Mouse (Mus musculus): ENCODE data around the gene Hoxa6. TPM values are rescaled to one million over a fixed set of nuclear protein-coding genes. Genes with fewer than 3 reads are reported as not detected.

The Hoxa6 gene
- total RNA-seq, 2 experiments from 2014 or later, result 4.8 to 8.6 TPM

DNA sequence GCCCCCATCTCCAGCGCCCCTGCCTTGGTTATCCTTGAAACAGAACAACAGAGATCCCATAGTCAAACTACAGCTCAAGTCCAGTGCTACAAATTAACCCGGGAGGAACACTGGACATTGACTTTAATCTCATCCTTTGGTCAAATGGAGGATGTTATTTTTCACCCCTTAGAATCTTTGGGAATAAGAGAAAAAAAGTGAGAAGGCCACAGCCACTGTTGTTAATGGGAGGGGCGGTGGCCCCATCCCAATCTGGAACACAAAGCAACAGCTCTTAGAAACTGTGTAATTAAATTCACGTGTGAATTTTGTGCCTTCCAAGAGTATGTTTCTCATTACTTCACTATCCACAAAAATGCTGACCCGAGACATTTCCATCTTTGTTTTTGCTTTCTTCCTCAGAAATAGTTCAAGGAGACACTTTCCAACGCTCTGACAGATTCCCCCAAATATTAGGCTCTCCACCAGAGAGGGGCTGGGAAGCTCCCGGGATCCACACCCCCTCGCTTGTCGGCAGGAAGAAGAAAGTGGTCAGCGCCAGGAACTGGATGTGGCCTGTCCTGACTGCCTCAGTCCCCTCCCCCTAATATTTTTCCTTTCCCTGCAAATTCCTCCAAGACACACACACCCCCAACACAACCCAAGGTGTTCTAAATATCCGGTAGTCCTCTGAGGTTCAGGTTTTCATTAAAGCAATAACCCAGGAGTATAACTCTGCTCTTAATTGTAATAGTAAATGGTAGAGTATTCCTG, 19.1 kb upstream of the Hoxa6 start:
- DNase-seq, result no peak

DNA sequence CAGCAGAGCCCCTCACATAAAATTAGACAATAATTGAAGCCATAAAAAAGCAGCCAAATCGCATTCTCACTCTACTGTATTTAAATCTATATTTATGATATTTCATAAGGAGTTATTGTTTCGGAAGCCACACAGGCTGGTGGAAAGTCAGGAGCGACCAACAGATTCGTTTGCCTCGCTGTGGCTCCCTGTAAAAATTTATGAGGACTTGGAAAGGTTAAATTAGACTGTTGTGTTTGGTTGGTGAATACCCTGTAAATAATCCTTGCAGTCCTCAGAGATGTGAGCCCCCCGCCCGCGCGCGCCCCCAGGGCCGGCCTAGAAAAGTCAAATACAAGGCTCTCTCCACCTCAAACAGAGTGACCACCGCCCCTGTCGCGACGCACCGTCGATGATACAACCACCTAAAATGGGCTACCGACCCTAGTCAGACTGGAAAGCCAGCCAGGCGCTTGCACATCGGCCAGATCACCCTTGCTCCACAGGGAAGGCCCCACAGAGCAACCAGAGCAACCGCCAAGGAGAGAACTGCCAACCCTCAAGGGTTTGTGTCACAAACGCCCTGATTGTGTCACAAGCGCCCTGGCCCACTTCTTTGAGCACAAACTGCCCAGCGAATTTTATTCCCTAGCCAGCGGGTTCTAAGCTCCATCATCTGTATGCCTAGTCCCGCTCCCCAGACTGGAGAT, 18.2 kb upstream of the Hoxa6 start:
- DNase-seq, result peak; percentile 68

DNA sequence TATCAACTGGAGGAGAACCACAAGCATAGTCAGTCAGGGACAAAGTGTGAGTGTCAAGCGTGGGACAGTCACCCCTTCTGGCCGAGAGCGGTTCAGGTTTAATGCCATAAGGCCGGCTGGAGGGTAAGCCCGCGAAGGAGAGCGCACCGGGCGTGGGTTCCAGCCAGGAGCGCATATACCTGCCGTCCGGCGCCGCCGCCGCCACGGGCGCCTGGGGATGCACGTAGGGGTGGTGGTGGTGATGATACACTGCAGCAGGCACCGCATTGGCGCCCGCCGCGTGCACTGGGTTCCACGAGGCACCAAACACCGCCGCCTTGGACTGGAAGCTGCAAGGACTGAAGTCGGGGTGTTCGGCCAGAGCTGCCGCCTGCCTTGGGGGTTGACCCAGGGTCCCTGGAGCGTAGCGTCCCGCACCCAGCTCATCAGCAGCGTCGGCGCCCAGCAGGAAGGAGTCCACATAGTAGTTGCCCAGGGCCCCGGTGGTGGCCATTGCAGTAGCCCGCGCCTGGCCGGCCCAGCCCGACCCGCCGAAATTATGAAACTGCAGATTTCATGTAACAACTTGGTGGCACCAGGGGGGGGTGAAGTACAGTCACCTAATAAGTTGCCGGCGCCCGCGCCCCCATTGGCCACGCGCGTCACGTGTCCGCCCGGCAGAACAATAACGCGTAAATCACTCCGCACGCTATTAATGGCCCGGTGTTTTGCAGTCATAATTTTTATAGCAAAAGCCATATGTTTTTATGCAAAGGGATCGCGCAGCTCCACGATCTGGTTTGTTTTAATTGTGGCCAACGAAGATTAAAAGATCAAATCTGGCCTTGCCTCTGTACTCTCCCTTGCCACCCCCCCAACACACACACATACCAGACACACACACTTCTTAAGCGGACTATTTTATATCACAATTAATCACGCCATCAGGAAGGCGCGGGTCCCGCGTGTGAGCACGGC, 17.4 kb upstream of the Hoxa6 start:
- DNase-seq, result peak; percentile 80

DNA sequence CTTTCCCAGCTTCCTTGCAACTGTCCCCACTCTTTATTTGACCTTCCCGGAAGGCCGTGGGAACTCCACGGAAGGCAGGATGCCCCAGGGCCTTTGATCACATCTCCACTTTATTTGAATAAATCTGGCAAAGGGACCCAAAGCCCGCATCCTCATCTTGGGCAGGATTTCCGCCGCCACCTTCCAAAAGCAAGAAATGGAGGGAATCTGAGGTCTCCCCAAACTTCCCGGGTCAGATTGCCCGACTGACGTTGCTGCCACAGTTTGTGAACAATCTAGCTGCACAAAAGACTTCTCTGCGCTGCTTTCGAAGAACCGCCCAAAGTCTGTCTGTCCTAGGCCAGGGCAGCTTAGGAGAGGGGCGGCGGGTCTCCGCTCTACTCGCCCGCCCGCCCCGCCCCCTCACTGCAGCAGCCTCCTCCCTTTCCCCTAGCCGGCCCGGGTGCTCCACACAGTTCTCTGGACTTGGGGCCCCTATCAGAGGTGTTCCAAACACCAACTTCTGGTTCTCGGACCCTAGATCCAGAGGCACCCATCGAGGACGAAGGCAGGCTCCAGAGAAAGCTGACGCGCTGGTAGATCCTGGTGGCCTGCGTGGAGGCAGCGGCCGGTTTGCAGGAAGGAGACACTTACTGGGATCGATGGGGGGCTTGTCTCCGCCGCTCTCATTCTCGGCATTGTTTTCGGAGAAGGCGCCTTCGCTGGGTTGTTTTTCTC, 16.5 kb upstream of the Hoxa6 start:
- DNase-seq, result no peak

DNA sequence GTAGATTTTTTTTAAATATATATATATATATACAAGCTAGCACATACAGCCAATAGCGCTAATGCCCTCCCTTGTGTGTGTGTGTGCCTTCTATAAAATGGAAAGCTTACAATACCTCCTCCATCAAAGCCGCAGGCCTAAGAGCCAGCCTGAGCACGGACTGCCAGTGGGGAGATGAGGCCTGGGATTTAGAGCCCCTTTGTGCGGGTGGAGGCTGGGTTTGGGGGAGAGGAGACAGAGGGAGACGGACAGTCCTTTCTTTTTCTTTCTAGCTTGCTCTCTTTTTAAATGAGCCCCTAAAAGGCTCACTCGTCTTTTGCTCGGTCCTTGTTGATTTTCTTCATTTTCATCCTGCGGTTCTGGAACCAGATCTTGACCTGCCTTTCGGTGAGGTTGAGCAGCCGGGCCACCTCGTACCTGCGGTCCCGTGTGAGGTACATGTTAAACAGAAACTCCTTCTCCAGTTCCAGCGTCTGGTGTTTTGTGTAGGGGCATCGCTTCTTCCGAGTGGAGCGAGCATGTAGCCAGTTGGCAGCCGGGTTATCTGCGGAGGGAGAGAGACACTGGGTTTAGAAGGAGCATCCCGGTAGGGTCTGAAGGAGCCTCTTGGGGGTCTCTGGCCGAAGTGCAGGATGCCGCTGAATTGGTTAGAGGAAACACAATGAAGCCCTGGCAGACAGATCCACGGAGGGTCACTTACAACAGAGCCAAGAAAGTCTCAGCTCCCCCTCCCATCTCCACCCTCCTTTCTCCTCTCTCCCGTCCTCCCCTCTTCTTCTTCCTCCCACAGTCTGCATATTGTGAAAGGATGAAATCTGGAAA, 15.6 kb upstream of the Hoxa6 start:
- no peak for DNase-seq

DNA sequence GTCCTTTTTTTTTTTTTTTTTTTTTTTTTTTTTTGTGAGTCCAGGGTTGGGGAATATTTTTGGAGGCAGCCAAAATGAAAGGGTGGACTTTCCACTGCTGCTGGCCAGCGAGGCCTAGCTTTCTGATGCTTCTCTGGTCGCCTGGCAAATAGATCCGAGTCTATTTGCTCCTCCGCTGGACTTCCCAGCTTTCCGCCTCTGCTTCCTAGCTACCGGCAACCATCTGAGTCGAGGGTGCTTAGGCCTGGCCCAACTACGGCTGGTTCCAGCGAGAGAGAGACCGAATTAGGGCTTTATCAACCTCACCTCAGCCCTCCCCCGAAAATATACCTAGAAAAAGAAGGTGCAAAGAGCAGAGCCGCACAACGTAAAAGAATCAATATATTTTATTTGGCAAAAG, 14.2 kb upstream of the Hoxa6 start:
- no peak for DNase-seq

DNA sequence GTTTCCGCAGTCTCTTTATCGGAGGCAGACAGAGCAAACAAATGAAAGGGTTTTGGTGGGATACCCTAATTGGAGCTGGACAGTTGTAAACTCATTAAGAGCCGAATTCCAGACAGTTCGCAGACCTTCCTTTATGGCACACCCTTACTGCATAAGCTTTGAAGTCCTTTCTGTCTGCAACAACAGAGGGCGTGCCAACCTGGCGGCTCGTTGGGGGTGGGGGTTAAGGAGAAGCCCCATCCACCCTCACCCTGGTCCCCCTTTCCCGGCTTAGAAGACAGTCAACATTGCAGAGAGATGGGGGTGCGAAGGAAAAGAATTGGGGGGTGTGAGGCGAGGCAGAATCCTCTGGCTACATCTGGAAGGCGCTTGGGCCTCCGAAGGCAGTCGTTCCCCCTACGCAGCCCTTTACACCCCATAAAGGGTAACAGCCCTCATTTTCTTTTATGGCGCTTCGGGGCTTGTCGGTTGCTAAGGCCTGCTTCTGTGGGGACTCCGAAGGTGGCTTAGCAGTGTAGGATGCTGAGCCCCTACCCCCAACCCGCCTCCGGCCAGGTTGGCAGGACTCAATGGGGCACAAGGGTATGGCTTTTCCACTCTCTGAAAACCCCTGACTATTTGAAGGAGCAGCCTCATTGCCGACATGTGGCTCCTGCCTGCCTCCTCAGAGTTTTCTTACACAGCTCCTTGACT, 13.6 kb upstream of the Hoxa6 start:
- DNase-seq, result peak; percentile 43

DNA sequence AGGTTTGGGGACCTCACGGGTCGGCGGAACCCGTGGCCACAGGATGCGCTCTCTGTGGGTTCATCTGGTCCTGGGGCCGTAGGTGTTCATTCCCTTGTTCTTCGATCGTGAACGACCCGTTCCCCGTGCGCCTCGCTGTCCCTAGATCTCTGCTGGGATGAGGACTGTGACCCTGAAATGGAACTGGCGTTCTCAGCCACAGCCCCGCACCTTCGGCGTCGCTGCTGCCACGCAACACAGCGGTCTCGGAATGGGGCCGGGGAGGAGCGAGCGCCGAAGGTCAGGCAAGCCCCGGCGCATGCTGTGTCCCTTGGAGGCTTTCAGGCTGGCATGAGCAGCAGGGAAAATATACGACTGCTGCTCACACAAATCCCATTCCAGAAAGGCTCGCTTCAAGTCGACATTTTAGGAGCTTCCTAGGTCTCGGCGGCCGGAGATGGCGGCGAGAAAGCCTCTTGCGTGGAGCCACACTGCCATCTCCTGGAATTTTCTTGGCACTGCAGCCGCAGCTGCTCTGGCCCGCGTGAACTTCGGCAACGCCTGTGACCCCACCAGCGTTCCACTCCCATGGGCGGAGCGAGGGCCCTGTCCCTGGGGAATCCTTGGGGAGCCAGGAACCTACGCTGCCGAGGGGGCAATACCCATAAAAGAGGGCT, 12.9 kb upstream of the Hoxa6 start, which contains the start of gene Hoxa7:
Gene Hoxa7 (minus strand): TSS at position 518 of the 656 bp plus-strand sequence.
- DNase-seq, result peak; percentile 94

DNA sequence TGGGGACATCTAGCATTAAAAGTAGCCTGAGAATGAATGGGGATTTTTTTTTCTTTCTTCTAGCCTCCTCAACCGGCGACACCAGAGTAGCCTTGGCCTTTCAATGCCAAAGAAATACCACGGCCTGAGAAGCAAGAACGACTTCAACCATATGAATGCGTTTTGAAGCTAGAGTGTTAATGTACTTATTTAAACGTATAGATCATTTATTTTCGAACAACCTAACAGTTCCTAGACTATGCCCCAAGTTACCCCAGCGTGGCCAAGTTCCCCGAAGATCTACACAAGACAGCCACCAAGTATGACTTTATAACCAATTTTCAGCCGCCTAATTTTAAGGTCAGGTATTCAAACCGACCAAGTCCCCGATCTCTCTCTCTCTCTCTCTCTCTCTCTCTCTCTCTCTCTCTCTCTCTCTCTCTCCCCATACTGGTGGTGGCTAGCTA, 12.4 kb upstream of the Hoxa6 start:
- DNase-seq, result no peak

DNA sequence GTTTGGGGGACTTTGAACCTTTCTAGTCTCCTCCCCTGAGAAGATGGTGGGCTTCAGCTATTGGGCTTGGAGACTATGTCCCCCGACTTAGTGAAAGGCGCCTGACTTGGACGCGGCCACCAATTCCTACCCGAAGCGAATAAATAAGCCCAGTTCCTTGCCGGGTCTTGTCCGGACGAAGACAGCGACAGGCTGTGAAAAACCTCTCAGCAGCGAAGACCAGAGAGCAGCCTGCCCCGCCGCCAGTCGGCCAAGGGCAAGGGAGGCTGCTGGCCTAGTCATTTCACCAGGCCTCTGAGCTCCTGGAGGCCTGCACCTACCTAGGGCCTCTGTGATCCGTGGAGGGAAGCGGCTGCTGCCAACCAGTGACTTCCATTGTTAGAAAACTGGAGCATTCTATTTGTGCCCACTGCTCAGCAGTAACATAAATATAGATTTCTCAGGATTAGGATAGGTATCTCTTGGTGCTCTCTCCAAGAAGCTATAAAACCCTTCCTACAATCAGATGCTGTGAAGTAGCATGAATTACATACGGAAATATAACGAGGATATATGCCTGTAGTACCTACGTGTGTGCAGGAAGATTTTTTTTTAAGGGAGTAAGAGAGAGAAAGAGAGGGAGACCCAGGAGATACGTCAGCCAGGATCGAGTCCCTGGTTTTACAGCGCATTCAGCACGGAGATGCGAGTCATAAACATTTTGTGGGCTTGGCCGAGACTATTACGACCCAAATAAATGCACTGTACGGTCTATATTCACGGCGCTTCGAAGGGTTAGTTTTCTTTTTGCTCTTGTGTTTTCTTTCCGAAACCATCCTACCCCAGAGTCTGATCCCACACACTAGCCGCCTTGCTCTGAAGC, 11.7 kb upstream of the Hoxa6 start:
- DNase-seq, result no peak

DNA sequence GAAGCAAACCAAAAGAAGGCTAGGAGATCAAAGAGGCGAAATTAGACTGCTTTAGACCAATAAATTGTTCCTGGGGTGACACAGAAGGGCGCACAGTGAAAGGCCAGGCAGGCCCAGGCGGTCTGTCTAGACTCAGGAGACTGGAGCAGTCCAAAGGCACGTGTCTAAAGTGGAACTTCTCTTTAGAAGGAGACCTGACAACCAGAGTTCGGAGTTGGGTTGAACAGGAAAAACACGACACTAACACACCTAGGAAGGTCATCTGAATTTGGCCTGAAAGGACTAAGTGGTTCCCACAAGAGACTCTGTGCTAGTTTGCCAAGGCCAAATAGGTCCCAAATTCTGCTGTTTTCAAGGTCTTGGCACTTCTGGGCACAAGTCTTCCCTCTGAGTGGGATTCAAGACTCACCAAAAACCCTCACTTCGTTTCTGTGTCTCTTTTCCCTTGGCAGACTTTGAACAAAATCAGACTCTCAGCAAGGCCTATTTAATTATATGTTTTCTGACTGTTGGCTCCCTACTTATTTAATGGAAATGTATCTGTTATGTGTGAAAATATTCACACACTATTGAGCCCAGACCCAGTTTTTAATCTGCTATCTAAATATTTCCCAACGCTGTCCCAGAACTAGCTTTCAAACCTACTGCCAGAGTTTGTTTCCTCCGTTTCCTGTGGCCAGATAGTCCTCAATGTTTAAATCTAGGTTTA, 10.9 kb upstream of the Hoxa6 start:
- no peak for DNase-seq

DNA sequence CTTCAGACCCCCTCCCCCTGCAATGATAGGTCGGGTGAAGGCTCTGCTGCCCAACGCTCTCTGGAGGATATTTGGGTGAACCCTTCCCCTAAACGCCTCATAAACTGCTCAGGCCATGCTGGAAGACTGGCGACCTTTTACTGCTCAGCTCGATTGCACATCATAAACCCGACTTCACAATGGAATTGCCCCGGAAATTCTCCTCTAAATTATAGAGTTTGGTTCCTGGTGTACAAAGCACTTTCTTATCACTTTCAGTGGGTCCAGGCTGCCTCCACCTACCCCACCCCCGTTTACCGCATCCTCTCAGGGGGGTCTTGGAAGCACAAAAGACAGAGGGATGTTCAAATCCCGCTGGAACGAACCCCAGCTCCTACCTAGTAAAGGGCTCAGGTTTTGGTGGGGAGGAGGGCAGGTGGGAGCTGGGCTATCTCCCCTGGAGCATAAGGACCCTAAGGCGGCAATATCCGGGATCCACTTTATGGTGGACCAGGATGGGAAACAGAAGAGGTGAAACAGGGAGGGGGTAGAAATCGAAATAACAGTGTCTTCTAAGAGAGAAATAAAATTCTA, 10.2 kb upstream of the Hoxa6 start:
- DNase-seq, result no peak

DNA sequence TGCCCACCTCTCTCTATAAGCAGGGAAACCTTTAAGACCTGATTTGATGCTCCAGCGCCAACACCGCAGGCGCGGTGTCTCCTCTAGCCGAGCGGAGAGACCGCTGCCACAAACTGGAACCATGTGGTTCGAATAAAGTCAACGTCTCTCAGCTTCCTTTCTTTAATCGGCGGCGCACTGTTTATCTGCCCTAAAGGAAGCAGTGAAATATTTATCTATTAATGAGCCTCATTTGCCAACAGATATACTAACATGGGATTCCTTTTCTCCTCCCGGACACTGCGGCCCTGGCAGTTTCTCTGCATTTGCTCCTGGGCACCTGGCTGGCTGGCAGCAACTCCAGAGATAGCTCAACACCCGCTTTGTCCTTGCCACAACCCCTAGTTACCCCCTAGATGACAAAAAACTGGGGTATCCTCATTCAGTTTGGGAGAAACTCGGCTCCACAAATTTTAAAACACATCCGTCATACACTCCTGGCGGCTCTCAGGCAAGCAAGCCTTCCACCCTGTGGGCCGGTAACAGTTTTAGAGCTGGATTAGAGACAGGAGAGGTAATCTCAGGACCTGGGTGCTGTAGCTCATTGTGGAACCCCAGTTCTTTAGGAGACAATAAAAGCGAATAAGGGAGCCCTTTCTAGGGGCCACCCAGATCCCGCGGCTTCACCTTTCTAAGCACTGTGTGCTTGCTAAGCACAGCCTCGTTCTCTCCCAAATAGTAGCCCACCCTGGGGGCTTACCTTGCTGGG, 9.5 kb upstream of the Hoxa6 start:
- DNase-seq, result no peak

DNA sequence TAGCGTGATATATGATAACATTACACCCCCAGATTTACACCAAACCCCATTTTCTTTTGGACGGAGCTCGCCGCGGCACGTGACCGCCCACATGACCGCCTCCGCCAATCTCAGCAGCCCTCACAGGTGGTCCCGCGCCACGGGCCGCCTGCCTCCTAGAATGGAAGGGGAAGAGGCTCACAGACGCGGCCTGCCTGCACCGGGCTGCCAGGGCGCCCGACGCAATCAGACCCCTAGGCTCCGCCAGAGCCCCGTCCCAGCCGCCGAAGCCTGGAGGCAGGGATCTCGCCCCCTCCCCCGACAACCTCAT, 8.9 kb upstream of the Hoxa6 start:
- DNase-seq, result peak; percentile 90

DNA sequence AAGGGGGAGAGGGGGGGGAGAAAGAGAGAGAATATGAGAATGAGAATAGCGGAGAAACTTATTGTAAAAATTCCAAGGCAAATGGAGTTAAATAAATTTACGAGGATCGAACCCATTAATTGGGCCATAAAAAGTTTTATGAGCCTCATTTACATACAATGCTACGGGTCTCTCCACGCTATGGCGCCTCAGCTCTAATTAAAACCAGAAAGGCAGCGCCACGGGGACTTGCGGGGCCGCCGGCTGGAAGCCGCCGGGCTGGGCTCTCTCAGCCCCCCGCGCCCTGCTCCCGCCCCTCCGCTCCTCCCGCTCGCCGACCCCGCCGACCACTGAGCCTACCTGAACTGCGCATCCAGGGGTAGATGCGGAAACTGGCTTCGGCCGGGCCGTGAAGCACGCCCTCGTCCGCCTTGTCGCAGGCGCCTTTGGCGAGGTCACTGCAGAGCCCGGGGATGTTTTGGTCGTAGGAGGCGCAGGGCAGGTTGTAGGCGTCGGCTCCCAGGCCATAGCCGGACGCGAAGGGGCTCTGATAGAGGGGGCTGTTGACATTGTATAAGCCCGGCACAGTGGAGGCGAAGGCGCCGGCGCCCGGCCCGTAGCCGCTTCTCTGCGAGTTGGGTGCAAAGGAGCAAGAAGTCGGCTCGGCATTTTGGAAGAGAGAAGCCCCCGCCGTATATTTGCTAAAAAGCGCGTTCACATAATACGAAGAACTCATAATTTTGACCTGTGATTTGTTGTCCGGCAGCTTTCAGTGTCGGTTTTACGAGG, 8.4 kb upstream of the Hoxa6 start:
- peak; percentile 67 for DNase-seq

DNA sequence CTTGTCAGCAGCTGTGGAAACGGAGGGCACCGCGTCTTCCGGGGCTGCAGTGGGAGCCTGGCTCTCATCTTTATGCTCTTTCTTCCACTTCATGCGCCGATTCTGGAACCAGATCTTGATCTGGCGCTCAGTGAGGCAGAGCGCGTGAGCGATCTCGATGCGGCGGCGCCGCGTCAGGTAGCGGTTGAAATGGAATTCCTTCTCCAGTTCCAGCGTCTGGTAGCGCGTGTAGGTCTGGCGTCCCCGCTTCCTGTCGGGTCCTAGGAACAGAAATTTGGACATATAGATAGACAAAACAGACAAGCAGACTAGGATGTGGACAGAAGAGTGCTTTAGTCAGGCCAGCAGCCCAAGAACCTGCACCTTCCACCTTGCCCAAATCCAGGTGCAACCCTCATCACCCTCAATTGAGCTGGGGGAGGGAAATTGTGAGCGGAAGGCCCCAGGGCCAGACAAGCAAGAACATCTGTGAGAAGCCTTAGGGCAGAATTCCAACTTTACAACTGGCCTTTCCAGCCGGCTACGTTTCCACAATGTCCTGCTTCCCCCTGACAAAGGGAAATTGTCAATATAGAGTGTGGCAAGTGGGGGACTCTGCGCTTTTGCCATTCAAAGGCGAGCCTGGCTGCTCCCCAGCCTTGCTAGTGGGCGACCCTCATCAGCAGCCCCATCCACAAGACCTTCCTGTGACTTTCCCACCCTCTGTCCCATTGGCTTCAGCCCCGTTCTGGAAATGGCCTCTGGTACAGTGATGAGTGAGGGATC, 7.4 kb upstream of the Hoxa6 start:
- peak; percentile 42 for DNase-seq
